Mouse (Mus musculus) layer of hippocampus, adult 8-10 months (tissue): ENCODE results near the gene Lim2. TPM values are rescaled to one million over a fixed set of nuclear protein-coding genes. Genes with fewer than 3 reads are reported as not detected.

Experiments used
- microRNA-seq, 2 experiments: library from miRNA; unstranded; fragments of <30 nt; microRNA quantifications; one replicate each; pipeline ENCODE4 v1.2.0; 2022
- total RNA-seq, 4 experiments: library from RNA; stranded (reverse); gene quantifications; 2 replicates each; pipeline ENCODE4 v1.2.4; 2022

The Lim2 gene
- total RNA-seq, 4 experiments from 2014 or later: not detected

Small RNA genes lying within 50 kb of the gene (microRNA-seq; reads per million reads assigned to microRNA genes)
- 0.51 to 2.9 reads per million in 2 experiments for gene Mir7051

Other genes starting within 250 kb of the Lim2 start
- gene Zfp715, start 114.4 kb upstream of the Lim2 start, total RNA-seq: 10 to 100 TPM; 22.7 to 26.8 (median 25.6) TPM
- gene Siglecf, start 76.3 kb upstream of the Lim2 start, total RNA-seq: 1 to 10 TPM in 2 of 4 experiments, under 1 TPM in 2; 0.68 to 2.8 (median 1.7) TPM
- gene Siglecg, start 19.5 kb upstream of the Lim2 start, total RNA-seq: under 1 TPM in 1 of 4 experiments, not detected in 3; 0.17 TPM
- under 1 TPM in 1 of 4 experiments, not detected in 3; 0.45 TPM for gene Nkg7, start 9.4 kb downstream of the Lim2 start, total RNA-seq
- not detected for gene Cldnd2, start 13.1 kb downstream of the Lim2 start, total RNA-seq
- 10 to 100 TPM; 59.8 to 75.6 (median 69.4) TPM for gene Etfb, start 16.4 kb downstream of the Lim2 start, total RNA-seq
- 1 to 10 TPM in 2 of 4 experiments, under 1 TPM in 1, not detected in 1; 0.65 to 2.6 (median 1.7) TPM for gene Gm45233, start 16.5 kb downstream of the Lim2 start, total RNA-seq
- 1 to 10 TPM; 2.3 to 4.5 (median 3.9) TPM for gene Vsig10l, start 35.5 kb downstream of the Lim2 start, total RNA-seq
- 10 to 100 TPM; 21.4 to 23.8 (median 22.9) TPM for gene Iglon5, start 62.4 kb downstream of the Lim2 start, total RNA-seq
- not detected for gene 4931406B18Rik, start 78.3 kb downstream of the Lim2 start, total RNA-seq
- gene Cd33, start 116.8 kb downstream of the Lim2 start, total RNA-seq: 10 to 100 TPM in 2 of 4 experiments, 1 to 10 TPM in 2; 4.2 to 16.9 (median 9.6) TPM
- gene Zfp658, start 134.6 kb downstream of the Lim2 start, total RNA-seq: 1 to 10 TPM; 5.5 to 7.2 (median 6.4) TPM
- gene Zfp719, start 151.9 kb downstream of the Lim2 start, total RNA-seq: 10 to 100 TPM; 18.5 to 20.4 (median 19.2) TPM
- gene Zfp819, start 179.5 kb downstream of the Lim2 start, total RNA-seq: under 1 TPM in 2 of 4 experiments, not detected in 2; 0.14 to 0.25 TPM
- gene Ceacam18, start 207.0 kb downstream of the Lim2 start, total RNA-seq: under 1 TPM in 1 of 4 experiments, not detected in 3; 0.31 TPM
- 1 to 10 TPM; 1.3 to 2.6 (median 1.5) TPM for gene Siglece, start 232.5 kb downstream of the Lim2 start, total RNA-seq
- 10 to 100 TPM in 1 of 4 experiments, 1 to 10 TPM in 3; 7.5 to 12.3 (median 9.8) TPM for gene Ctu1, start 244.3 kb downstream of the Lim2 start, total RNA-seq